Mouse (Mus musculus) G1E (cell line): ENCODE data around the gene Parva. TPM values are rescaled to one million over a fixed set of nuclear protein-coding genes. Genes with fewer than 3 reads are reported as not detected.

Source experiments
- ATAC-seq: 2 replicates; pipeline ENCODE4 v1.8.0; 2016; ENCODE audit warnings: mild to moderate bottlenecking; ENCODE audit not compliant: insufficient number of reproducible peaks, poor library complexity, low FRiP score, severe bottlenecking; ENCODE audit errors: extremely low read depth
- DNase-seq: peaks from one replicate; pipeline ENCODE4 v3.0.0; 2012; ENCODE audit warnings: low spot score
- H3K27me3 ChIP-seq: 2 replicates; pipeline ENCODE4 v1.6.1; 2012; ENCODE audit warnings: mild to moderate bottlenecking, low read length, inconsistent platforms; ENCODE audit not compliant: insufficient read depth
- H3K36me3 ChIP-seq: replicated peaks from 2 replicates; pipeline ENCODE3; 2012; ENCODE audit warnings: mild to moderate bottlenecking, inconsistent platforms
- H3K4me1 ChIP-seq: 2 replicates; pipeline ENCODE4 v1.6.1; 2012; ENCODE audit warnings: low read depth, low read length, inconsistent platforms, mixed read lengths; ENCODE audit not compliant: insufficient read depth
- H3K4me3 ChIP-seq: 2 replicates; pipeline ENCODE4 v1.5.1; 2012; ENCODE audit warnings: low read depth, mild to moderate bottlenecking, inconsistent platforms, low read length, moderate library complexity, mixed read lengths
- H3K9me3 ChIP-seq: replicated peaks from 2 replicates; pipeline ENCODE4 v1.6.1; 2012; ENCODE audit warnings: inconsistent platforms
- CTCF ChIP-seq: IDR thresholded peaks from 2 replicates; pipeline ENCODE4 v1.5.1; 2012; ENCODE audit warnings: low read depth, low read length, inconsistent platforms, mixed read lengths
- GATA1 ChIP-seq: IDR thresholded peaks from 2 replicates; pipeline ENCODE4 v1.6.1; 2012; ENCODE audit warnings: borderline replicate concordance, low read length, inconsistent platforms, mixed read lengths
- GATA2 ChIP-seq: IDR thresholded peaks from 2 replicates; pipeline ENCODE4 v1.6.1; 2012; ENCODE audit warnings: low read depth, low read length, inconsistent platforms, borderline replicate concordance
- POLR2AphosphoS5 ChIP-seq: IDR thresholded peaks from 2 replicates; pipeline ENCODE4 v1.6.1; 2012; ENCODE audit warnings: low read depth, low read length, inconsistent platforms; ENCODE audit not compliant: insufficient replicate concordance
- TAL1 ChIP-seq: conservative IDR thresholded peaks from 2 replicates; pipeline ENCODE4 v1.6.1; 2012; ENCODE audit warnings: low read depth, low read length, inconsistent platforms, mixed read lengths
- polyA plus RNA-seq: library from polyadenylated mRNA; stranded (reverse); fragments of >175 nt; gene quantifications from 2 replicates; pipeline ENCODE4 v1.2.3, GENCODE M21; 2012
- total RNA-seq, 2 experiments: library from RNA; stranded (forward) in 1 of 2; stranded (reverse) in 1 of 2; fragments of 200-1000 nt in 1 of 2; fragments of >200 nt in 1 of 2; fragmentation: Nextera tagmentation in 1 of 2; gene quantifications; 2 replicates each; pipeline ENCODE4 v1.2.3; 2014 to 2017

The Parva gene
- total and polyA plus RNA-seq, 3 experiments: 0.05 TPM; not detected in 2

DNA sequence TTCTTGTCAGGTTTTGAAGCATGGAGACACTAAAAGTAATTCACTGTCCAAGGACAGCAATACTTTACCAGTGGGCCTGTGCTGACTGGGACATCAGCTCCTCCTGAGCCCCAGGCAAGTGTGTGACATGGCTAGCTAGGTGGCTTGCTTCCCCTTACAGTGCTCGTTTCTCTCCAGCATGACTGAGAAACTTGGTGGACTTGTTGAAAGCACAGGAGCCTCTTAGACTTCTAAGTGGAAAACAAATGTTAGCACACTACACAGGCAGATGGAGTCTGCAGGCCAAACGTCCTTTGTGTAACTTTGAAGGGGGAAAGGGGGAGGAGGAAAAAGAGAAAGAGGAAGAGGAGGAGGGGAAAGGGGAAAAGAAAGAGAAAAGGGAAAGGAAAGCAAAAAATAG lies 172.3 kb downstream of the Parva start:
- Histone ChIP-seq H3K27me3 (peaks cover 2% of the 10 kb centered on the region; the same call in 1 of the 2 replicates), H3K36me3 (no peaks in the 10 kb centered on the region), H3K4me3 (no peak overlapping the region), H3K9me3 (peaks cover 23% of the 10 kb centered on the region), H3K4me1 (no peaks in the 10 kb centered on the region)
- DNase-seq: no peak
- no peak for TF ChIP-seq CTCF
- no peak for ATAC-seq

DNA sequence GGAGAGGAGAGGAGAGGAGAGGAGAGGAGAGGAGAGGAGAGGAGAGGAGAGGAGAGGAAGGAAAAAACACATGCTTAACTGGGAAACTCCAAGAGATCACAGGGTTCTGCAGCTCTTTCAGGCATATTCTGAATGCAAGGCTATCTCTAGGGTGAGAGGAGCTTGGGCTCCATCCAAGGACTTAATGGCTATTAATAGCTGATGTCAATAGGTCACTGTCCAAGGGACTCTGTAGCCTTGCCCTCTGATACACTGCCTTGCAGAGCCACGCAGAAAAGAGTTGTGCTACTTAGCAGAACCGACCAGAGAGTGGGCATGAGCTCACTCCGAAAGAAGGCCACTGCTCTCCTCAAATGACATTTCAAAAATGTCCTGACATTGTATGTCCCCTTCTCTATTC lies 172.9 kb downstream of the Parva start:
- ATAC-seq (no peak), DNase-seq (no peak)

DNA sequence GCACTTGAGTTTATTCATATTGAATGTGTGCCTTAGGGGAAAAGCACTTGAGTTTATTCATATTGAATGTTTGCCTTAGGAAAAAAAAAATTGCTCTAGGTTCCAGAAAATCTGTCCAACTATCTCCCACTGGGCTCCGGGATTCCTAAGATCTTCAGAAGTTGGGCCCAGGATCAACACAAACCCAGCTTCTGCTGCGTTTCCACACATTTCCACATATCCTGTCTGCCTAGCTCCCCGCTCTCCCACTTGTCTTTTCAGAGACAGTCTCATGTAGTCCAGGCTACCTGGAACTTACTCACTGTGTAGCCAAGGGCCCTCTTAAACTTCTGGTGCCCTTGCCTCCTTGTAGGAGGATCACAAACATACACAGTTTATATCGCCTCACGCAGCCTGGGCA lies 175.7 kb downstream of the Parva start:
- DNase-seq: no peak
- H3K4me3 ChIP-seq: no peak overlapping the region
- H3K9me3 ChIP-seq: peaks cover 19% of the 10 kb centered on the region
- H3K27me3 ChIP-seq: peaks cover 2% of the 10 kb centered on the region; the same call in 1 of the 2 replicates
- no peak for TF ChIP-seq POLR2AphosphoS5
- TF ChIP-seq GATA2: no peak
- TF ChIP-seq GATA1: no peak
- no peak for TF ChIP-seq TAL1
- no peak for TF ChIP-seq CTCF
- H3K36me3 ChIP-seq: no peaks in the 10 kb centered on the region
- no peak for ATAC-seq
- no peaks in the 10 kb centered on the region for H3K4me1 ChIP-seq

More for the DNA sequence above, 172.9 kb downstream of the Parva start:
- H3K4me3 ChIP-seq: no peak overlapping the region
- peaks cover 2% of the 10 kb centered on the region; the same call in 1 of the 2 replicates for H3K27me3 ChIP-seq
- TF ChIP-seq GATA1: no peak
- no peak for TF ChIP-seq GATA2
- TF ChIP-seq CTCF: no peak
- no peak for TF ChIP-seq TAL1
- H3K36me3 ChIP-seq: no peaks in the 10 kb centered on the region
- peaks cover 23% of the 10 kb centered on the region for H3K9me3 ChIP-seq
- no peaks in the 10 kb centered on the region for H3K4me1 ChIP-seq

DNA sequence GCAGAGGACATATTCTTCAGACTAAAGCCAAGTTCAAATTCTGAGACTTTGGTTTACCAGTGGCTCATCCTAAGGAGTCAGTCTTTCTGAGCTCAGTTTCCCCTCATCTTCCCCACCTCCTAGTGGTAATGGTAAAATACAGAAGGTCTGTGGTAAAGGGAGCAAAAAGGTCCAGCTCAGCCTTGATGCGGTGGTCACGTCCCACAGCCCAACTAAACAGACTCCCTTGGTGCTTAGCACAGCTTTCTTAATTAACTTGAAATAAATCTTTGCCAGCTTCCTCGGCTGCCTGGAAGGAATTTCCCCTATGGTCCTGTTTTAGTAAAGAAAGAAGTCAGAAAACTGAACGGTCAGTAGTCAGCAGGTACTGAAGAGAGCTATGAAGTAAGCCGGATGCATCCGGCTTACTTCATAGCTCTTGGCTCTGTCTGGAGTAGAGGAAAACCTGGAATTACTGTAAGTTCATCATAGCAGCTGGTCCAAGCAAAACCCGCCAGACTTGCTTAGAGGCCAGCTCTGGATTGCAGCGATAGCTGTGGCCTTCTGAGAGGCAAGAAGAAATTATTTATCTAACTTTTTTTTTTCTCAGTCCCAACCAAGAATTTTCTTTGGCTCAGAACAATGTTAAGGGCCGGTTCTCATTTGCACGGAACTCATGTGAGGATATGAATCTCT lies 176.3 kb downstream of the Parva start:
- no peak for DNase-seq
- ATAC-seq: no peak
- Histone ChIP-seq H3K4me3 (no peak overlapping the region), H3K27me3 (peaks cover 2% of the 10 kb centered on the region; the same call in 1 of the 2 replicates), H3K4me1 (no peaks in the 10 kb centered on the region), H3K36me3 (no peaks in the 10 kb centered on the region), H3K9me3 (peaks cover 19% of the 10 kb centered on the region)
- TF ChIP-seq POLR2AphosphoS5: no peak
- no peak for TF ChIP-seq CTCF
- TF ChIP-seq GATA1: no peak
- TF ChIP-seq GATA2: no peak
- TF ChIP-seq TAL1: no peak

DNA sequence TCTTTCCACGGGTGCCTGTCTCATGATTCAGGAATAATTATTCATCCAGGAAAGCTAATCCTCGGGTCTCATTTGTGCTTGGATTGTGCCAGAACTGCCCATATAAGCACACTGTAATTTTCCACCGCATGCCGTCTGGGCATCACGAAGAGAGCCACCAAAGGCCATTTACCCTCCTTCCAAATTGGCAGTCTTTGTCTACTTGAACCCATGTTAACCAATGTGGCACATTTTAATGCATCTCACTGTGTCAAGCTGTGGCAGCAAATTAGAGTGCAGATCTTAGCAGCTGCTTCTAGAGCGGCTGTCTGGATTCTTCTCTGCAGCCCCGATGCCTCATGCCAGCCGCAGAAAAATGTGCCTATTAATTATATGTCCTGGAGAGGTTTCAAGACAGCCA lies 176.9 kb downstream of the Parva start:
- DNase-seq (no peak), ATAC-seq (no peak)
- H3K4me1 ChIP-seq: no peaks in the 10 kb centered on the region

DNA sequence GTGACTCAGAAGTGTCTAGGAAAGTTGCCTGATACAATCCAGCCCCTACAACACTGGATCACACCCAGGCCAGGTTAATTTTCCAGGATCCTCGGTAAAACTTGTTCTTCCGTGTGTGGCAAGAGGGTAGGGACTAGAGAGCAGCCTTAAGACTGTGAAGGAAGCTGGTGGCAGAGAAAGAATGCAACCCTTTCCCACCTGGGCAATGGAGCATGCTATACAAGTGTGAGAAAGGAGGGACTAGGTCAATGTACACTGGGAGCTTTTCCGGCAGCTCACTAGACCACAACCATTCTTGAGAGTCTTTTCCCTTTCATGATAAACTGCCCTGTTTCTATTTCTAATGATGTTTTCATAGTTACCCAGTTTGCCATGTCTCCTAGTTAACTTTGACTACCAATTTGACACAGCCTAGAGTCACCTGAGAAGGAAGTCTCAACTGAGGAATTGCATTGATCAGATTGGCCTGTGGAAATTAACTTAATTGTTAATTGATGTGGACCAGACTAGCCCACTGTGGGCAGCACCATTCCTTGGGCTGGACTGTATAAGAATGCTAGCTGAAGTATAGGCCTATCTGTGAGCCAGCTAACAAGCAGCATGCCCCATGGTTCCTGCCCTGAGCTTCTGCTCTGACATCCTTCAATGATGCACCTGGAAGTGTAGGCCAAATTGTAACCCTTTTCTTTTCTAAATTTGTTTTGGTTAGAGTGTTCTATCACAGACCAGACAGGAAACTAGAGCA lies 186.9 kb downstream of the Parva start:
- Histone ChIP-seq H3K9me3 (0 out of 2 replicates have a peak, but pooled peaks cover 5% of the 10 kb centered on the region), H3K4me3 (no peak overlapping the region), H3K4me1 (no peaks in the 10 kb centered on the region), H3K27me3 (no peaks in the 10 kb centered on the region), H3K36me3 (no peaks in the 10 kb centered on the region)
- TF ChIP-seq POLR2AphosphoS5 (no peak), GATA2 (no peak), TAL1 (no peak), CTCF (no peak), GATA1 (no peak)
- ATAC-seq (no peak), DNase-seq (no peak)

More for the DNA sequence above, 176.9 kb downstream of the Parva start:
- no peak for TF ChIP-seq CTCF
- TF ChIP-seq GATA1: no peak
- no peak for TF ChIP-seq GATA2
- Histone ChIP-seq H3K4me3 (no peak overlapping the region), H3K9me3 (peaks cover 18% of the 10 kb centered on the region), H3K36me3 (no peaks in the 10 kb centered on the region), H3K27me3 (peaks cover 2% of the 10 kb centered on the region; the same call in 1 of the 2 replicates)
